Mouse (Mus musculus): Measurements from ENCODE around the gene Polr2c.

DNA sequence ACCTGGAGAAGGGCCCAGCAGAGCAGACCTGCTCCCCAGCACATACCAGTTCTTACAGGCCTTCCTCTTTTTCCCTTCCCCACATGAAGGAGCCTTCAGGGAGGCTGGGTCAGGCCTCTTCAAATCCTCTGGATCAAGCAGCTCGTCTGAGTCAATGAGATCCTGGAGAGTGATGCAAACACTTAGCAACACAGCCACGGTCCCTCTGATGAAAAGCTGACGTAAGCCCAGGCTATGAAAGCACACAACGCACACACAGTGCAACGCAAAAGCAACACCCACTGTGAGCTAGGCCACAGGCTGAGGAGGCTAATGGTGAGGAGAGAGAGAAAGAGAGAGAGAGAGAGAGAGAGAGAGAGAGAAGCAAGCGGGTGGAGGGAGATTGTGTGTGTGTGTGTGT, 32.1 kb upstream of the Polr2c start:
- TF ChIP-seq CTCF (IDR thresholded peaks at IDR 0.05; ENCODE audit: low read depth) (no peak), EP300 (optimal IDR thresholded peaks at IDR 0.05) (no peak)

All from stomach, postnatal 0 days (tissue).